In genomic region chr3:79884761-79885189, GRCm38 (mm10) we compare ENCODE assay signal across 8 mouse cellular contexts. TPM values are rescaled to one million over a fixed set of nuclear protein-coding genes. Genes with fewer than 3 reads are reported as not detected.
A peak's percentile ranks its signal among the peaks of the same experiment; 100 is the strongest.
DNase-seq lines count a peak whose midpoint lies in the region; ATAC-seq and TF ChIP-seq lines count a peak whose summit lies in the region.

No protein-coding gene starts in this region.

- no peak overlapping the region for H3K27ac ChIP-seq in hindbrain, embryonic 16.5 days (ENCODE audit: low read depth, low read length)
- H3K27ac ChIP-seq in small intestine, adult 2 months (ENCODE audit: insufficient read depth, low read depth, low read length) = no peak overlapping the region

- ATAC-seq in cerebellum, adult (ENCODE audit: insufficient number of reproducible peaks, low FRiP score, low TSS enrichment) = no peak
- ATAC-seq in hindbrain, embryonic 16.5 days = 0 out of 2 replicates have a peak, but pooled peaks have one; percentile 28
- peak; percentile 49; the same call in 1 of the 2 replicates for ATAC-seq in megakaryocyte progenitor cell, adult 5-6 weeks (replicated peaks; ENCODE audit: poor library complexity)

- peak overlapping the region; percentile 40; the same call in 1 of the 2 replicates for H3K4me2 ChIP-seq in hindbrain, embryonic 16.5 days (ENCODE audit: low read length)

- WGBS in hindbrain, embryonic 16.5 days = 34% methylated on average over 9 of the region's 9 CpGs
- 30% methylated on average over 9 of the region's 9 CpGs for WGBS in small intestine, adult 2 months

- no peaks in the 10 kb centered on the region for H3K36me3 ChIP-seq in hindbrain, embryonic 16.5 days (ENCODE audit: control insufficient read depth, insufficient read depth, low read length)
- H3K36me3 ChIP-seq in small intestine, adult 2 months (ENCODE audit: control insufficient read depth, insufficient read depth, low read length) = no peaks in the 10 kb centered on the region

- H3K4me3 ChIP-seq in hindbrain, embryonic 16.5 days (ENCODE audit: low read length) = no peak overlapping the region
- H3K4me3 ChIP-seq in small intestine, adult 2 months (ENCODE audit: low read depth, low read length) = no peak overlapping the region

- peak; percentile 77 to 80 for DNase-seq in cerebellum, postnatal 10 days
- DNase-seq in adrenal gland, postnatal 25 days = peak; percentile 68
- DNase-seq in frontal cortex, postnatal 10 days (ENCODE audit: low spot score in 2 of 2) = peak; percentile 57 to 74
- peak; percentile 62 to 65 for DNase-seq in left cerebral cortex, postnatal 36 days (ENCODE audit: low spot score in 2 of 2)

- H3K27me3 ChIP-seq in hindbrain, embryonic 16.5 days (replicated peaks; ENCODE audit: control insufficient read depth, insufficient read depth, low read length) = peaks cover 4% of the 10 kb centered on the region; the same call in 1 of the 2 replicates
- H3K27me3 ChIP-seq in small intestine, adult 2 months (ENCODE audit: control insufficient read depth, insufficient read depth, low read length) = no peaks in the 10 kb centered on the region

- intact Hi-C loops in left cerebral cortex, postnatal 36 days (cut with DNase I) = loop anchor here (1.0 to 10.0 kb wide), 2 partner anchors 174 to 920 kb away; partner anchors contain the start of gene Gria2

- no peak overlapping the region for H3K9ac ChIP-seq in hindbrain, embryonic 16.5 days (ENCODE audit: low read depth, low read length)

- no peak for TF ChIP-seq POLR2A in small intestine, adult 2 months (IDR thresholded peaks at IDR 0.05; ENCODE audit: low read depth, low read length)

- H3K4me1 ChIP-seq in hindbrain, embryonic 16.5 days (ENCODE audit: control insufficient read depth, insufficient read depth, low read depth, low read length) = no peaks in the 10 kb centered on the region; the same call in 1 of the 2 replicates
- peaks cover 7% of the 10 kb centered on the region for H3K4me1 ChIP-seq in small intestine, adult 2 months (ENCODE audit: control insufficient read depth, insufficient read depth, insufficient read length, low read length)

- peak; percentile 53; the same call in 1 of the 2 replicates for TF ChIP-seq CTCF in small intestine, adult 2 months (IDR thresholded peaks at IDR 0.05; ENCODE audit: extremely low read depth, insufficient read length, insufficient replicate concordance, low read depth, low read length)

- H3K9me3 ChIP-seq in hindbrain, embryonic 16.5 days (ENCODE audit: control insufficient read depth, low read length) = no peaks in the 10 kb centered on the region

RNA-seq across cellular contexts. Expression of gene Fam198b, which starts 0.4 kb away (rescaled TPM):
- 12.4 and 13.2 TPM in 2 replicates for total RNA-seq in adrenal gland, postnatal 25 days (2021)
- polyA plus RNA-seq in hindbrain, embryonic 16.5 days (2015; fragmentation: Nextera tagmentation; extraction: Ambion mirVana) = 2.7 and 4.4 TPM in 2 replicates
- 10 to 100 TPM in 1 of 2 experiments, 1 to 10 TPM in 1; 7.4 to 11.2 TPM for total RNA-seq in left cerebral cortex, postnatal 36 days (2021)
- total RNA-seq in megakaryocyte progenitor cell, adult 5-6 weeks (2015) = 0.12 and 2.8 TPM in 2 replicates
- total RNA-seq in megakaryocyte progenitor cell, adult 5-6 weeks (2017) = 0.04 and 2.6 TPM in 2 replicates
- 1.2 and 1.7 TPM in 2 replicates for polyA plus RNA-seq in small intestine, adult 2 months (2012; rRNA removed)

RNA-seq across cellular contexts. Expression of gene Tmem144, which starts 32.2 kb away (rescaled TPM):
- 13.9 and 17.2 TPM in 2 replicates for total RNA-seq in adrenal gland, postnatal 25 days (2021)
- polyA plus RNA-seq in hindbrain, embryonic 16.5 days (2015; fragmentation: Nextera tagmentation; extraction: Ambion mirVana) = 2.2 and 2.3 TPM in 2 replicates
- total RNA-seq in left cerebral cortex, postnatal 36 days (2021) = 10 to 100 TPM; 10.6 to 12.4 TPM
- 2.2 and 4.3 TPM in 2 replicates for total RNA-seq in megakaryocyte progenitor cell, adult 5-6 weeks (2015)
- 1.5 and 2.2 TPM in 2 replicates for total RNA-seq in megakaryocyte progenitor cell, adult 5-6 weeks (2017)
- 0.88 and 7.7 TPM in 2 replicates for polyA plus RNA-seq in small intestine, adult 2 months (2012; rRNA removed)
